Mouse (Mus musculus) c-Kit-positive CD71-positive TER-119-negative erythroid progenitor cells, embryonic 14.5 days (primary cell): ENCODE measurements at regions not wholly inside any gene's neighbourhood (a gene's known extent, or its start where the extent isn't known, plus 50 kb on each side); places are given as distances from the start of the nearest gene placed in this dataset.

Experiments
- DNase-seq: peaks from one replicate; pipeline ENCODE4 v3.0.0-alpha.2; 2013; ENCODE audit warnings: low read depth

DNA sequence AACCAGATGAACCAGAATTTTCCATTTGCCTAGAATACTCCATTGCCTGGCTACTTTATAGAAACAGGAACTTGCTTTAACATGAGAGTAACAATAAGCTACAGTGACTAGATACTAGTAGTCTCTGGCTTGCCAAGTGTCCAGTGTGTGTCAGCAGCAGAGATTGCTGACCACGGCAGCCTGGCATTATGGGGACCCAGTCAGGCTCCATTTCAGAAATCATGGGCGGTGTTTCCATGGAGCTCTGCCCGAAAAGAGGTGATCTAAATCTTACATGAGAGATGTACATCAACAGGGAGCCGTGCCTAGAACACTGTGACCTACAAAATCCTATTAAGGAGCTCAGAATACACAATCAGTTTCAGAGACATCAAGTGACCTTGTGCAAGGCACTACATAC is 160.8 kb upstream of the Bcl6 start:
- no peak for DNase-seq

DNA sequence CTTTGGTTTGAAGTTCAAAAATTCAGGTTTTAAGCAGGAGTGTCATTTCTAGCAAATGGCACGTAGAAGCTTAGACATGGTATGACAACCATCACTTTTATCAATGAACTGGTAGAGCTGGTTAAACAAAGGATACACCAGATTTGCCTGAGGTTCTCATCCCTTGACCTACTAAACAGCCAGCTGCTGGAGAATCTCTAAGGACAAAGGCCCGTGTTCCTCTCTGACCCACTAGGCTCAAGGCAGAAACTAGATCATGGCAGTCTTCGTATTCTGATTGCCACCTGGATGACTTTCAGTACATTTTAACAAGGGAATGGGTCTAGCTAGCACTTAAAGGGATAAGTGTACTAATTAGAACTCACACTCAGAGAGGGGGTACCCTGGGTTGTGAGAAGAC is 155.2 kb upstream of the Bcl6 start:
- DNase-seq = no peak

DNA sequence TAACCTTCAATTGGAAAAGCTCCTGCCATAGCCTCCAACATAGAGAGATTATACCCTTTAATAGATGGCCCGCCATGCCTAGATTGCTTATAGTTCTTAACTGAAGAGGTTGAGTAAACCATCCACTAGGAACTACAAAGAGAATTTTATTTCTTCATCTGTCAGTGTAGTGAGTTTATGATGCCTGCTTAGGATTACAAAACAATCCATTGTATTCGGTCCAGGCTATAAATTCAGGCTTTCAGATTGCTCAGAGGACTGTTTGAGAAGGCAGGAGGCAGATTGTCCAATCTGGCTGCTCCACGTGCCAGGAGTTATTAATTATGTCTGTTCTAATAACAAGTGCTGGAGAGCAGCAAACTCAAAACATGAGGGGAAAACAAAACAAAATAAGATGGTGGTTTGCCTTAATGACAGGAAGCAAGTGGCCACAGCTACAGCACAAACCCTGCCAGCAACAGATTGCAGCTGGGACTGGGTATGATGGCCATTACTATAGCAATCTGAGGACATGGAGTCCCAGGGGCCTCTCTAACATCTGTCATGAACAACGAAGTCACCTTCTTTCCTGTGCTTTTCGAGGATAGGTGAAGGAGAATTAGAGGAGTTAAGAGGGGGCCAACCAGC is 154.4 kb upstream of the Bcl6 start:
- no peak for DNase-seq

DNA sequence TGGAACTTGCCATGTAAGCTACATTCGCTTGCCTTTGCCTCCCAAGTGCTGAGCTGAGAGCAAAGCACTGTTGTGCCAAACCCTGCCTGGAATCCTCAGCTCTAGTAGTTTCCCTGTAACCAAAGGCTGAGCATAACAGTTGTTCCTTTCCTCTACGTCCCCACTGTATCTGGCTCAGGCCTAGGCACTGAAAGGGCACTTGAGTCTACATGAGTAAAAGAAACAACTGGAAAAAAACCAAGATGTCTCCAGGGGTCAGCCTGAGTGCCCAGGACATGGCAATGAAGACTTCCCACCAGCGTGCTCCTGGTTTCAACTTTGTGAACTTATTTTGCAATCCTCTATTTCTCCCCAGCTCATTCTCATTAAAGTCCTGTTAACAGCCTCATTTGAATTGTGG is 150.5 kb upstream of the Bcl6 start:
- DNase-seq = no peak

DNA sequence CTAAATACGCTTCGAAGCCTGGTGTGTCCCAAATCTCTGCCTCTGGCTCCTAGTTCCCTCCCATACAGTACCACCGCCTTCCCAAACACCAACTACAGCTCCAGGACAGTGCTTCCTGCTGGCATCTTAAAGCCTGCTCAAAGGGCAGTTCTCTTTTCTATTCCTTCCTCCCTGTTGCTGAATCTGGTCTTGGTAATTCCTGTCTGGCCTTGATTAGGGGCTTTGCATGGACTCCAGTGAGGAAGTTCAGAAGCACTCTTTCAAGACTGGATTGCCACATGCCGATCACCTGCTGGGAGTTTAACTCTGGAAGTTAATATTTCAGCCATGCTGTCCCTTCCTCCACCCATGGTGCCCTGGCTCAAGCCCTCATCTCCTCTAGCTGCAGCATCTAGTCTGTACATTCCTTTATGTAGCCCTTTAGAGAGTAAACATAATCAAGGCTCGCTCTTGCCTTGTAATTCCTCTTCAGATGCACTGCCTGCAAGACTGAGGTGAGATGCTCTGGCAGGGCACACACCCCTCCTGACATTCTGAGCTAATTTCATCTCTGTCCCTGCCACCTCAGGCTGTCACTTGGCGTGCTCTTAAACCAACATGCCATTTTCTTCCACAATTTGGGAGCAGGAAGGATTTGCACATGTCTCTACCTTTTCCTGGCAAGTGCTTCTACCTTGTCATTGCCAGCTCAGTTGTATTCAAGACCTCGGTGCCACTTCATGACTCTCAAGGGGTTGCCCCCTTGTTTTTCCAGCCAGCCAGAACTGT is 148.8 kb upstream of the Bcl6 start:
- DNase-seq = no peak

DNA sequence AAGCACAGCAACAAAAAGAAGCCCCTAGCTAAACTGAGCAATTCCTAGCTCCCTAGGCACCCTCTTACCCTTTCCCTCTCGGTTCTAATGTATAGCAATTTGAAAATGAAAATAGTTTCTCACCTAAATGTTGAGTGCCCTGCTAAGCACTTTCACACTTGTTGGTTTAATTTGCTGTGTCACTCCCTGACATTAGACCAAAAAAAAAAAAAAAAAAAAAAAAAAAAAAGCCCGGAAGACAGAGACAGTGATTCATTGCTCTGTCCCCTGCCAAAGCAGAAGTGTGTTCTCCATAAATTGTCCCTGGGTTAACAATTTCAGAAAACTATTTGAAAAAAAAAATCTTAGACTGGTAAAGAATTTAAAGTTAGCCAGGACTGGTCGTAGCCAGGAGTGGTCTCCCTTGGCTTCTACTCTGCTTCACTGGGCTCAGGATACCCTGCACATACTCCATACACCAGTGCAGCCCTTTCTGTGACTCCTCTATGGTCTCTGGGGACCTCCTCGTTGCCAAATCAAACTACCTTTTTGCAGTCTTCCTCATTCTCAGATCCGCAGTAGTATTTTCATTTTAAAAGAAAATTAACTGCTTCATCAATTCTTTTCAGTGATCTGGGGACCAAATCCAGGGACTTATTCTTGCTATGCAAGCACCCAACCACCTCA is 148.0 kb upstream of the Bcl6 start:
- no peak for DNase-seq

DNA sequence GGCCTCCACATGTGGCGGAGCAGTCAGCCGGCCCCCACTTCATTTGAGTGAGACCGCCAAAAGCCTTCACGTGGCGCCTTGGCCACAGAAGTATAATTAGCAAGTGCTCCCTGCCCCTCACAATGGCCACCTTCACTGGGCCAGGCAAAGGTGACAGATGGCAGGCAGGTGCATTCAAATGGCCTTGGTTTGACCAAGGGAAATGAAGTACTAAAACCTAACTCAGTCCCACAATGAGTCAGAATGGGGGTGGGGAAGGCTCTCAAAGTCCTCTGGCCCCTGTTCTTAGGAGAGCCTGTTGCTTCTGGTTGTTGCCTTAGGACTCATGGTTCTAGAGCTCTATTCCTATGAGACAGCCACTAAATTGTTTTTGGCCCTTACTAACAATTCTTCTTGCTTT is 147.2 kb upstream of the Bcl6 start:
- no peak for DNase-seq

DNA sequence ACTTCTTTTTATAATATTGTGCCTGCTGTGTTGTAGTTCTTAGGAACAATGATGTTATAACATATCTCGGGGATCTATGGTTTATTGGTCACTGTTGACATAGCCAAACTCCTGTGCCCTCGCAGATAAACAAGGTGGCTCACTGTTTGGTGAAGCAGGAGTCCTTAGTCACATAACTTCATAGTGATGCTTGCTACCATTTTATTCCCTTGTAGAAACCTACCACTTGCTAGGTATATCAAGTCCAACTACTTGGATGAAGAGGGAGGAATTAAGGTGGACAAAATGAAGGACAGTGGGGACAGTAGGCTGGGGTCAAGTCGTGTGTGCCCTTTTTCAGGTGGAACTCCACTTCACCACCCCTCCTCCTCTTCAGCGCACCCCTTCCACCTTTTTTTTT is 146.7 kb upstream of the Bcl6 start:
- DNase-seq = no peak

DNA sequence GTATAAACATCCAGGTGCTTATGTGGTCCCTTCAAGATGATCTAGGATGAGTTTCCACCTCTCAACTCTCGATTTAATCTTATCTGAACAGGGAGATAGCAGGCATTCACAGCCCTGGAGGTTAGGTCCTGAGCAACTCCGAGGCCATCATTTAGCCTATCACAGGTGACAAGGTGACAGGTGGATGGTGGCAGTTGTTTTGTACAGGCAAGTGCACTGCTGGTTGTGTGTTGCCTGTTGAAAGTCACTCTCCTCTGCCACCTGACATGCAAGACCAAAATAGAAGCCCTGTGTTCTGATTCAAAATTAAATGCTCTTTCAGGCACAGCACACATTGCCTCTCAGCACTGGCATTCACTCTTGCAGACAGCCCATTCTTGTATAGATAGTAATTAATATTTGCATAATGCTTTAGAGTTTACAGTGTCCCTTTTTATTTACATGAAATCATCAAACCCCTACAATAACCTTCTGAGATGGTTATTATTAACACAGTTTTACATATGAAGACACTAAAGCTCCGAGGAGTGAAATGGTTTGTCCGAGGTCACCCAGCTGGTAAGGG is 145.9 kb upstream of the Bcl6 start:
- DNase-seq = no peak

DNA sequence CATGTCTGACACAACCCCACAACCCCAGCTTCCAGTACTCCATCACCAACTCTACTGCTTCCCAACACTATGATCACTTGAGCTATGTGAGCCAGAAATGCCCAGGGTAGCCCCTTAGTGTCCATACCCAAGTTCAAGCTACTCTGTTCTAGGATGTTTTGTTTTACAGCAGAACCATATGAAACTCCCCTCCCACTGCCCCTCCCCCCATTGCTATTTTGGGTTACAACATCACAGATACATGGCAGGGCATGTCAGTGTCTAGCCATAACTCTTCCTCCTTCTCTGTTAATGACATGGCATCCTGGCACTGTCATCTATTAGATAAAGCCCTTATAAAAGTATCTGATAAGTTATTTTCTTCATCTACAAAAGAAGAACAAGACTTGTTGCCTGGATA is 142.0 kb upstream of the Bcl6 start:
- no peak for DNase-seq

DNA sequence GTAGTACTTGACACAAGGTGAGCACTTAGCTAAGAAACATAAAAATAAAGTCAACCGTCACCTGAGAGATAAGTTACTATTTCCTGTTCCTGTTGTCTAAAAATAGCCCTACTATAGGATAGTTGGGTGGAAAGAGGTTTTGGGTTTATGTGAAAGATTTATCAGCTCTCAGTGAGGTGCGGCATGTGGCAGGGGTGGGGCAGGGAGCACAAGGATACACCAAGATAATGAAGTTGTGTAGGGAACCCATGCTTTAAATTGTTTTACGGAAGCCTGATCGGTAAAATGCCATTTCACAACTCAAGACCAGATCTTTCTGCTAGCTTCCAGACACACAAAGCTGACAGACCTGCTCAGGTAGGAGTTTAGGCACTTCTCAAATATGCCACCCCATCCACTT is 141.0 kb upstream of the Bcl6 start:
- DNase-seq = no peak

DNA sequence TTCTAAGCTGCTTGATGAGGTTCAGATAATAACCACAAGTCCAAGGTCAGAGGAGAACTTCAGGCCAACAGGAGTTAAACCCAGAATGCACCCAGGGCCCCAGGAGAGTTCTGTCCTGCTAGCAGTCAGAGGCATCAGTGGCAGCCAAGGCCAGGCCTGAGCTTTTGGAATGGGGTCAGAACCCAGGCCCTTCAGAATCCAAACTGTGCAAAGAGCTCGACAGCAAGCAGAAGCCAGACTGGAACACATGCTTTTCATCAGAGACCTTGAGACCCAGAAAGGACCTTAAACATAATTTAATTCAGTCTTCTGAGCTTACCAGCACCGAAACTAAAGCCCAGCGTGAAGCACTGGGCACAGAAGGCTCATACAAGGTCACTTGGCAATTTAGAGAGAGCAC is 139.9 kb upstream of the Bcl6 start:
- DNase-seq = no peak

DNA sequence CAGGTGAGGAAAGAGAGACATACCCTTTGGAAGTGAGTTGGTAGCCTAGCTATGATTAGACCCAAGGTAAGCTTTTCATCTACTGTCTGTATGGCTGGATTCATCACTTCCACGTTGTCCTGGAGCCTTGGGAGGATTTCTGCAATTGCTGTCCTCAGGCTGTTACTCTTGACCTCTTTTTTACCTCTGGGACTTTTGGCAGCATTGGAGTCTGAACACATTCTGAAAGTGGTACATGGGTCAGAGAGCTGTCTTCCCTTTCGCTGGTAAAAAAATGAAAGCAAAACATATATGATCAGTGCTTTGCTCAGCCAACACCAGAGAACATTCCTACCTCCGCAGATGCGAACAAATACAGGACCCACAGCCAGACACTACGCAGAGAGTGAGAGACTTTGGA is 136.1 kb upstream of the Bcl6 start:
- DNase-seq = no peak

DNA sequence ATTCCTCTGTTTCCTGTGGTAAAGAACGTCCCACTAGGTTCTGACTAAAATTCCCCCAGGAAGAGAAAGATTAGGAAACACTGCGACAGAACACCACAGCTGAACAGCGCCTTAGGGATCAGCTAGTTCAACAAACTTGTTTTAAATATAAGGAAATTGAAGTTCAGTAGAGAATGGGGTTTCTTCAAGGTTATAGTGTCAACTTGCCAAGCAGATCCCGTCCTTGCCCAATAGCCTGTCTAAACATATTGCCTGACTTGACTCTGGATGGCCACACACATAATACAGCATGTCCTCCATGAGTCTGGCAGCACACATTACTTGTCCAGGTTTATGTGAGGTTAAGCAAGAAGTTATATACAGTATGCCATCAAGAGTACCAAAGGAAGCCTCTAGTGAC is 135.4 kb upstream of the Bcl6 start:
- no peak for DNase-seq

DNA sequence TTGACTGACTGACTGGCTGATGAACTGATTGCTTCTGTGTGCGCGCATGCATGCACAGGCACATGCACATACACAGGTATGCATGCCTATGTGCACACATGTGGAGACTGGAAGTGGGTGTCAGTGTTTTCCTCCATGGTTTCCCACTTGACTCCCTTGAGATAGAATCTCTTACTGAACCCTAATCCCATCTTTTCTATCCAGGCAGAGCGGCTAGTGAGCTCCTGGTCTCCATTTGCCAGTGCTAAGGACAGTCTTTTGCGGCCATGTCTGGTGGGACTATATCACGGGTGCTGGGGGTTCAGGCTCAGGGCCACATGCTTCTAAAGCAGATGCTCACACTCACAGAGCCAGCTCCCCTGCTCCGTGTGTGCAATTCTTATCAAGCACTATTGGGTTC is 133.0 kb upstream of the Bcl6 start:
- no peak for DNase-seq

DNA sequence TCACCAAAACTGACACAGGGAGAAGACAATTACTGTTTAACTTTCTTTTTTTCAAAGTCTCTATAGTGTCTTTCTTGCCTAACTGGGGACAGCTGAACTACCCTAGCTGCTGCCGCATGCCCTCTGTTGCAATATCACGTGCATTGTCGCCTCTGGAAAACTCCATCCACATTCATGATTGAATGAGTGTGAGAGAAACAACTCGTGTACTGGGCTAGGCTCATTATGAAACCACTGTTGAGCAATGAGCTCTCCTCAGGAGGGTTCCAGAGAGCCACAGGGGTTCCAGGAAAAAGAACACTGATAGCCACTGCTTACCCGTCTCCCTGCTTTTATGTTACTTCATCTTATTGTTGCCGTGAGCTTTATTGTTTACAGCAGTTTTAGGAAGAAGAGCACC is 132.2 kb upstream of the Bcl6 start:
- DNase-seq = no peak

DNA sequence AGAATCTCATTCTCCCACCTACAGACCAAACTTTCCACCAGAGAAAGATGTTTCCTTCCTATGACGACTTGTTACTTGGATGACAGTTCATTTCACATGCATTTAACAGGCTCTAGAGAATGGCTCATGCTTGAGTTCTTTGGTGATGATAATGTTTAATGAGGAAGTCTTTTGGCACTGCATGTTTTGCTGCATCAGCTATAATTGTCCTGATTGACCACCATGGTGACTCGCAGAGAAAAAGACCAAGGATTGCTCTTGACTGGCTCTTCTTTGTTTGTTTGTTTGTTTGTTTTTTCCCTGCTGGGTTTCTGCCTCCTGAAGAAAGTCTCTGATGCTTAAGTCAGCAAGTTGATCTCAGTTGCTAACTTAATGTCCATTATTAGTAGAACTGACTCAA is 129.8 kb upstream of the Bcl6 start:
- DNase-seq = no peak

DNA sequence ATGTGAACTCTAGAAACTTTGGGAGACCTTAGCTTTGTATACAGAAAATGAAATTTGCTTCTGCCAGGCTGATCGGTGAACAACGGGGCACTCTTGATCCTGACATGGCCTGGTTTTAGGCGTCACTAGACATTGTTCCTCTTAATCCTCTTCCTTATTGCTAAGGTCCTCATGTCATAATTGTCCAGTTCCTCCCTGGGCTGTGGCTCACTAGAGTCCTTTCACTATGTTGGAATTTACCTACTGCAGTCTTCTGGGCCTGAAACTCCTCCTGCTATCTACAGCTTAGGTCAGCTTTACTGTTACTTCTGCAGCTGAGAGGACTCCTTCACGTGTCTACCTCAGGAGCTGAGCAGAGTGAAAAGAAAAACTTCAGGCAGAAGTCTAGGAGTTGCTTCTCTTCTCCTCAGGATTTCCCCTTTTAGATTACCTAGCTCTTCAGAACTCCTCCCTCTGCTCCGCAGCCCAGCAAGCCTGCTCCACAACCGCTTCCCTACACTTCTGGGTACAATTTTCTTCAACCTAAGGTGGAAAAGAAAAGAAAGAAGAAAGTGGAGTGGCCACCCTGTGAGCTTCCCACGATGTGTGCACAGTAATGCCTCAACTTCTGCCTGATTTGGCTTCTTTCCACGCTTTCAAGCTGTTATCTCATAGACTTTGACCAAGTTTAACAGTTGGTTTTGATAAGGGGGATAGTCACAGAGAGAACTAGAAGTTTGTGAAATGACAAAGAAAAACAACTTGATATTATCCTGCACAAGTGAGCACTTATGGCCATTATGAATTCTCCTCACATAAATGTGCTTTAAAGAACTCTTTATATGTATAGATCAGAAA is 114.4 kb upstream of the Bcl6 start:
- peak; percentile 9 for DNase-seq

DNA sequence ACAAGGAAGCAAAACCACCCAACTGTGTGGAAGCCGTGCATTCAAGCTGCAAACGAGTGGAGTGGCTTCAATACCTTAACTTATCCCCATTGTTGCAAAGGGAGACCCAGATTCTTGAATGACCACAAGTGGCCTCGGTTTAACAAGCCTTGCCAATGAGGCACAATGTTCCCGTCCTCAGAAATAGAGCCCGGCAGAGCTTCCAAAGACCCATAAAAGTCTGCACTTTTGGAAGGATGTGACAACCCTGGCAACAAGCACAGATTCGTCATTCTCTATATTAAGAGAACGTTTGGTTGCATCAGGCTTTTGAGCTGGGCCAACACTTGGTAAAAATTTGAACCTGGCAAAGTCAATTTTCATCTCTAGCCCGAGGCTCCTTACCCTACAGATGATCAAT is 108.9 kb upstream of the Bcl6 start:
- no peak for DNase-seq

DNA sequence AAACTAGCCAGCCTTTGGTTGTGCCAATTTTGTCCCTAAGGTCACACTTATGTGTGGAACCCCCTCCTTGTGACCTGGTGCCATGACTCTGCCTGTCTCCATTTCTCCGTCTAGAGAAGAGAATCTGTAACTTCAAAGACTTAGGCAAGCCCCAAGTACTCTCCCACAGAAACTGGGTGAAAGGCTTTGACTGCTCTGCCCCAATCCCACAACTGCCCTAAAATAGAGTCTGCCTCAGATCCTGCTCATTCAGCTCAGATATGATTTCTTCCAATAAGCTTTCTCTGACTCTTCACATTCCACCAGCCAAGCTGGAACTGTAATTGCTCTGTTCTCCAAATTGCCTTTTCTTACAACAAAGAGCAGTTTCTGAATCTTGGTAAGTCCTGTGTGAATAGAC is 107.4 kb upstream of the Bcl6 start:
- no peak for DNase-seq

DNA sequence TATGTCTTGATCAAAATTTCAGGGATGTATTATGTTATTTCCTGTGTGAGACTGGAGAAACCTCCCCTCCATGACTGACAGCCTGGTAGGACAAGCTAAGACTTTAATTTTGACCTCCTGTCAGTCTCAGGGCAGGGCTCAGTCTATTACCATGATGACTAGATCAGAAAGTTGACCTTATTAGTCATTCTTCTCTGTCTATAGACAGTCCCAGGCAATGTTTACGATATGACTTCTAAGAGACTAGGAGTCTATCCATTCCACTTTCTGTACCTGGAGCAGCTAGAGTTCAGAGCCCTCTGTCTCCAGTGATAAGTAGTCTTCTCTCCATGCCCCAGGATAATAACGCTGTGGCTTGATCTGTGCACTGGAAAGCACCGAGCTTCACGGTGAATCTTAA is 107.0 kb upstream of the Bcl6 start:
- DNase-seq = no peak

DNA sequence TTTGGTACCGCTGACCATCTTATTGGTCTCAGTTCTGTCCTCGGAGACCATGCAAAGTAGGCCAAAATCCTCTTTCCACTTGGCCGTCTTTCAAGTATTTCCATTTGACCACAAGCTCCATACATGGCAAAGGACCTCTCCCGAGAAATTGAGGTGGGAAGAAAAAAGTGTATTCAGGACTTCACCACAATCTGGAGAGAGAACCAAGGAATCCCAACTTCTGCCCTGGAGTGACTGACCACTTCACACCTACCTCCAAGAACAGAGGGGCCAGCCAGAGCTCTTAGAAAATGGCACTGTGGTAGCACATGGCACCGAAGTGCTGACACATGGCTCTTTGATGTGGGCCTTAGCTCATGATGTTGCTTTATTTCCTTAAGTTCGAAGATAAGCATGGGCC is 105.9 kb upstream of the Bcl6 start:
- no peak for DNase-seq
